Mouse (Mus musculus): ENCODE results near the gene Mcrip1. TPM values are rescaled to one million over a fixed set of nuclear protein-coding genes. Genes with fewer than 3 reads are reported as not detected.

Gene Mcrip1
- 41.2 TPM for total RNA-seq (2023)

GRCm38 (mm10) chr11:120549168-120549945 lies at the start of gene Mcrip1:
TSS of gene Mcrip1 (minus strand) at chr11:120549727.

GRCm38 (mm10) chr11:120598283-120598989 lies 48.9 kb upstream of the Mcrip1 start, which contains the start of the genes Alyref and Anapc11:
TSS of gene Alyref (minus strand) at chr11:120598365.
TSS of gene Anapc11 (plus strand) at chr11:120598421.

DNA sequence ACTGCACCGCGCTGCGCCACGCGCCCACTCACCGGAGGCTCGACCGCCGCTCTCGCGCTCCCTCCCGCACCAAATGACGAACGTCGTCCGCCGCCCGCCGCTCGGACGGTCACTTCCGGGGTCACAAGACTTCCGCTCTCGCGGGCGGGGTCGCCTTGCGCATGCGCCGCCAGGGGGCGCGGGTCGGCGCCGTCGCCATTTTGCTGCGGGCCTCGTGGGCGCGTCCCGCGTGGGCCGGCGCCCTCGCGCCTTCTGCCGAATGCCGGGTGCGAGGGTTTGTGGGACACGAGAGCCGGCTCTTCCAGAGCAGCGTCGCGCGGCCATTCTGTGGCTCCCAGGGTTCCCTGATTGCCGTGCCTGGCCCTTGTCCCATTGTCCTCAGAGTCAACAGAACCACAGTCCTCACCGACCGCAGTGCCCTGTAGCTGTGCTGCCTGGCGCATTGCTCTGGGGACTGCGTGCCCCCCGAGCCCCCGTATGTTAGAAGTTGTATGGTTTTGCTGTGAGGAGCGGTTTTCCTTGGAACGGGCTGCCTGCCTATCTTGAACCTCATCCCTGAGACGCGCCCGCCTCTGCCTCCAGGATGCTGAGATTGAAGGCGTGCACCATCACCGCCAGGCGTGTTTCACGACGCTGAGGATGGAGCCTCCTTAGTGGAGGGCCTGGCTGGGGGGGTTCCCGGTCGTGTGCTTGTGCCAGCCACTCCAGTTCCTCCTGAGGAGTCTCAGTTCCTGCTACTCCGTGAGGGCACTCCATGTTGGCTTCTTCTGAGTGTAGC lies 32.2 kb upstream of the Mcrip1 start, which contains the start of gene Arhgdia:
TSS of gene Arhgdia (minus strand) at position 135 of the 778 bp plus-strand sequence.

DNA sequence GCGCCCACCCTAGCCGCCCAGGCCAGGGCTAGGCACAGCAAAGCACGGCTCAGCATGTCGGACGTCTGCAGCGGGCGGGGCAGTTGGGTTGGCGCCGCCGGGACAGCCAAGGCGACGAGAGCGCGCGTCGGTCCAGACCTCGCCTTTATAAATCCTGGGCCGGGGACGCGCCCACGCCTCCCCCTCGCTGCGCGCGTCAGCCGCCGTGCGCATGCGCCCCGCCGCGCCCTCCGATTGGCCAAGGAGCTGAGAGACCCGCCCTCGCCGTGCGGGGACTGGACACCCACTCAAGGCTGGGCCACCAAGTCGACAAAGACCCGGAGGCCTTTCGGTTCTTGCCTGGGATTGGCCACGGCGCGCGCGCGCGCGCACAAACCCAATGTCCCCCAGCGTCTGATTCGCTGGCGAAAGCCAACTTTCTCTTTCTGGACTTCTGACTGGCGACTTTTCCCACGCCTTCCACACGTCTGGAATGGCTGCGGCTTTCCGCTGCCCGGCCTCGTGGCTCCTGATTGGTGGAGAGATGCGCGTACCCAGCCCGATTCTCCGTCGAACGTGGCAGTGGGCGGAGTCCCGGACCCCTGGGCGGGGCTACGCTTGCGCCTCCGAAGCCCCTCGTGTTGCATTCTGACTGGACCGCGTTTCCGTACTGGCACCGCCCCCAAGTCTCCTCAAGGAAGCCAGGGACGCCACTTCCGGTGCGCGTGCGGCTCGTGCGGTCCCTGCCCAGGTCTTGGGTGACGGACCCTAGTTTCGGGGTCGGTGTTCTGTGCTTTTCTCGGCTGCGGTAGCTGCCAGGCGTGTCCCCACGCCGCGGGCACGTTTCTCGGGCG lies 23.4 kb upstream of the Mcrip1 start, which contains the start of gene P4hb:
TSS of gene P4hb (minus strand) at position 502 of the 833 bp plus-strand sequence.

GRCm38 (mm10) chr11:120550810-120551440 lies 1.4 kb upstream of the Mcrip1 start, which contains the start of gene Ppp1r27:
TSS of gene Ppp1r27 (minus strand) at chr11:120551132.

GRCm38 (mm10) chr11:120530085-120530964 lies 19.2 kb downstream of the Mcrip1 start, which contains the start of gene Gcgr:
TSS of gene Gcgr (plus strand) at chr11:120530699.

Other genes starting within 250 kb of the Mcrip1 start
- gene Actg1, start 201.2 kb downstream of the Mcrip1 start, total RNA-seq (2023): 1,479 TPM
- not detected for gene Fscn2, start 188.2 kb downstream of the Mcrip1 start, total RNA-seq (2023)
- 19.7 TPM for gene Faap100, start 171.0 kb downstream of the Mcrip1 start, total RNA-seq (2023)
- 45.7 TPM for gene Nploc4, start 112.0 kb downstream of the Mcrip1 start, total RNA-seq (2023)
- 14.2 TPM for gene Tspan10, start 107.1 kb downstream of the Mcrip1 start, total RNA-seq (2023)
- 0.77 TPM for gene Pde6g, start 96.2 kb downstream of the Mcrip1 start, total RNA-seq (2023)
- gene Oxld1, start 91.7 kb downstream of the Mcrip1 start, total RNA-seq (2023): 2.9 TPM
- 28.4 TPM for gene Ccdc137, start 91.6 kb downstream of the Mcrip1 start, total RNA-seq (2023)
- gene Arl16, start 82.1 kb downstream of the Mcrip1 start, total RNA-seq (2023): 10.8 TPM
- 36.0 TPM for gene Mrpl12, start 65.1 kb downstream of the Mcrip1 start, total RNA-seq (2023)
- 11.0 TPM for gene Slc25a10, start 57.9 kb downstream of the Mcrip1 start, total RNA-seq (2023)
- not detected for gene Gcgr, start 19.0 kb downstream of the Mcrip1 start, total RNA-seq (2023)
- not detected for gene Ppp1r27, start 1.4 kb upstream of the Mcrip1 start, total RNA-seq (2023)
- gene P4hb, start 23.5 kb upstream of the Mcrip1 start, total RNA-seq (2023): 159 TPM
- gene Arhgdia, start 31.9 kb upstream of the Mcrip1 start, total RNA-seq (2023): 371 TPM
- 93.3 TPM for gene Alyref, start 48.6 kb upstream of the Mcrip1 start, total RNA-seq (2023)
- gene Anapc11, start 48.7 kb upstream of the Mcrip1 start, total RNA-seq (2023): 84.8 TPM
- 3.2 TPM for gene Npb, start 58.8 kb upstream of the Mcrip1 start, total RNA-seq (2023)
- 121 TPM for gene Pcyt2, start 68.2 kb upstream of the Mcrip1 start, total RNA-seq (2023)
- gene Sirt7, start 75.5 kb upstream of the Mcrip1 start, total RNA-seq (2023): 126 TPM
- 28.8 TPM for gene Mafg, start 83.9 kb upstream of the Mcrip1 start, total RNA-seq (2023)
- 1.9 TPM for gene Pycr1, start 94.0 kb upstream of the Mcrip1 start, total RNA-seq (2023)
- gene Myadml2, start 98.4 kb upstream of the Mcrip1 start, total RNA-seq (2023): not detected
- gene Notum, start 111.4 kb upstream of the Mcrip1 start, total RNA-seq (2023): not detected
- 104 TPM for gene Aspscr1, start 123.2 kb upstream of the Mcrip1 start, total RNA-seq (2023)
- 33.8 TPM for gene Cenpx, start 164.0 kb upstream of the Mcrip1 start, total RNA-seq (2023)
- gene Lrrc45, start 164.2 kb upstream of the Mcrip1 start, total RNA-seq (2023): 28.8 TPM
- 1.7 TPM for gene Rac3, start 171.7 kb upstream of the Mcrip1 start, total RNA-seq (2023)
- not detected for gene Dcxr, start 177.6 kb upstream of the Mcrip1 start, total RNA-seq (2023)
- gene Cbr2, start 182.4 kb upstream of the Mcrip1 start, total RNA-seq (2023): not detected
- 35.1 TPM for gene Hmga1b, start 213.1 kb upstream of the Mcrip1 start, total RNA-seq (2023)
- gene Rfng, start 234.5 kb upstream of the Mcrip1 start, total RNA-seq (2023): 13.1 TPM
- 55.1 TPM for gene Gps1, start 234.5 kb upstream of the Mcrip1 start, total RNA-seq (2023)
- gene Dus1l, start 246.7 kb upstream of the Mcrip1 start, total RNA-seq (2023): 48.2 TPM